Mouse (Mus musculus) thymus, postnatal 10 days (tissue): ENCODE data around the gene Ppp3ca.

ENCODE experiments used
- DNase-seq, 2 experiments: peaks; one replicate each; pipeline ENCODE4 v3.0.0; 2021; ENCODE audit warnings: low spot score in 2 of 2

The Ppp3ca gene

DNA sequence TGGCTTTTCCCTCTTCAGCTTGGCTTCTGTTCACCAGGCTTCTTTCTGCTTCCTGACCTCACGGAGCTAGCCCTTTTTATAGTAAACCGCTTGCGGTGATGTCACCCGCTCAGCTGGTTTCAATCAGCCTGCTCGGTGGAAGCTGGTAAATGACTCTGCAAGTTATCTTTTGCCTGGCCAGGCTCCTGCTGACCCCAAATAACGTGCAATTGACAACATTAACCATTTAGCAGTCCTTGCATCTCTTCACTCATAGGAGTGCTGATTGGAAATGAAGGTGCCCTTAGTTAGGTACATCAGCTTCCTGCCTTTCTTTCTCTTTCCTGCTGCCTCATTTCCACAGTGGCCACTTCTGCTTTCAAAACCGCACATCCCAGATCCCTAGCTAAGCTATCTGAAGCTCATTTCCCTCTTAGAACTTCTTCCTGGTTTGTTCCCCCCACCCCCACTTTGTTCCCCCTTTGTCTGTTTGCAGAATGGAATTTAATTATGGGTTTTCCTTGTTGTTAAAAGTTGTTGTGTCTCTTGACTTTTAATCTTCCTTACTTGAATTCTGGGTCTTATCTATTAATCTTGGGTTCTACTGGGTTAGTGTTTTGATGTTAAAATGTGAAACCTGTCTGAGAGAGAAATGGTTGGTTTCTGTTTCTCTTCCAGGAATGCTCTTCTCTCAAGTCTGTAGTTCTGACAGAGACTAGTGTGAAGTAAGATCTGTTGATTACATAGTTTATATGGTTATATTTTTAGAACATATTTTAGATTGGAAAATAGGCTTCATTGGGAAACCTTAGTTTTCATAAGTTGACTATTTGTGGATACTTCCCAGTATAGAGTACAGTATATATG is 55.6 kb downstream of the Ppp3ca start:
- DNase-seq: no peak

DNA sequence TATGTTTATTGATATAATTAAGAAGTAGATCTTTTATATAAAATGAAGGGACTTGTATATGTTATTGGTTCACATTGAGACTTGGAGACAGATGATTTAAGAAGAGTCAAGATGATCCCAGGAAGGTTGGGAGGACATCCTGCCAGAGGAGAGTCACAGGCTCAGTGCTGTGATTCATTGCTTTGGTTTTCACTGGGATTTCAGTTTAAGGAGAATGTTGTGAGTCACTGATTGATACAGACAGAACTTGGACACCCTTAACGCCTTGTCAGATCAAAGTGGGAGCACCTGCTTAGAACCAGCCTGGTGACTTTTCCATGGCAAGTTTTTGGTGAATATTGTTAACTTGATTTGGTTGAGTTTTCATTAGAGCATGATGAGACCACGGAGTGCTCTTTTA is 58.0 kb downstream of the Ppp3ca start:
- DNase-seq: no peak

DNA sequence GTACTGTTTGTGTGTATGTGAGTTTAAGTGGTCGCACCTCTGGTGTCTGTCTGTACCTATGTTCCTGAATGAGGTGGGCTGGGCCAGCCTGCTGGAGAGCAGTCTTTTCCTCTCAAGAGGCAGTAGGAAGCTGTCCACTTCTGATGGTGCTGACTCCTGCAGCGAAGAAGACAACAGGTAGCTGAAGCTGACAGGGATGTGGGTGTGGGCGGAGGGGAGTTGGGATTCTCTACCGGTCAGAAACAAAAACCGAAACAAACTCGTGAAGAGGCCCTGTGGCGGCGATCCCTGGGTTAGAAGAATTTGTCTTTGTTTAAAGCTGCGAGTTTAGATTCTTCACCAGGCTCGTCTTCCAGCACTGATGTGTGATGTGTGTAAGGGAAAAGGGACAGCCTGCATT is 60.1 kb downstream of the Ppp3ca start:
- no peak for DNase-seq

DNA sequence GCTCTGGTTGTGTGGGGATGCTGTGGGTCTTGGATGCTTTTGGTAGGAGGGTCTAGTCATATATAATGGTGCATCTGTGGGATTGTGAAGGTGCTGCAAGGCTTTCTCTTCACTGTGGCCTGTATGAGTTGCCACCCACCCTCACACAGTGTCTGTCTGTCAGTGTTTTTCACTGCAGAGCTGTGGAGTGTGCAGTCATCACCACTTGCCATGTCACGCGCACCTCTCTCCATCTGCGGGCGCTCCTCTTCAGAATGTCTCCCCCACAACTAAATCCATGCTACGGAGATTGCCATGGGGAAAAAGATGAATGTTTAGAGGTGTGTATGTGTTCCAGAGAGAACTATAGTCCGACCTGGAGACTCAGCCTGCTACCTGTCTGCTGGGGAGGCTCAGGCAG is 61.7 kb downstream of the Ppp3ca start:
- no peak for DNase-seq

DNA sequence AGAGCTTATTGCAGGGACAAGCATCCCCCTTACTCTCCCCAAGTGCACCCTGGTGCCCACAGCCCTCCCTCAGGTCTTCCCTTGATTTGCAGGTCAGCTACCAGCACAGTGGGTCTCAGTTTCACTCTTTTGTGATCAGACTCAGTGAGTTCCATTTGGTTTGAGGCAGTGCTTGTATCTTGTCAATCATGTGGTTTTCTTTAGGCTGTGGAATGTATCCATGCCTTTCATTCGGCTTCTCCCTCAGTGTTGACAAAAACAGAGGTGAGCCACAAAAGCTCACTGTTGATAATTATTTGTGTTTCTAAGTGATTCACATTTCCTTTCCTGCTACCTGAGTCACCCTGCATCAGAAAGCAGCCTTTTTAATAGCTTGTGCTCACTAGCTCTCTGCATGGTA is 66.1 kb downstream of the Ppp3ca start:
- DNase-seq: no peak

DNA sequence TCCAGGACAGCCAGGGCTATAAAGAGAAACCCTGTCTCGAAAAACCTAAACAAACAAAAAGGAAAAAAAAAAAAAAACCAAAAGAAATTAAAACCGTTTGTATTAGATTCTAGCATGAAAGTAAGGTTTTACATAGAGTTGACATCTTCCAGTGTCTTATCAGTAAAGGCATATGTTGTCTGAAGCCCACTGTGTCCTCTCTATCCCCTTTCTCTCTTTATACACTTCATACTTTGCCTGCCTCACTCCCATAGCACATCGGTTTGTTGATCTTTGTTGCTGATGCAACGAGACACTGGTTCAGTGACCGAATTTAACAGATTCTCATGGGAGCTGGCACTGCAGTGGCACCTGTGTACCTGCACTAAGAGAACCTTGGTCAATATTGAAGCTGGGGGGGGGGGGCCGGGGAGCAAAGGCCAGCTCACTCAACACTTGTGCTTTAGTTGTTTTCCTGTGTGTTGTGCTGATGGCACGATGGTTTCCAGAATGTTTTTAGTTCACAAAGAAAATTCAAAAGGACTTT is 66.9 kb downstream of the Ppp3ca start:
- DNase-seq: no peak

DNA sequence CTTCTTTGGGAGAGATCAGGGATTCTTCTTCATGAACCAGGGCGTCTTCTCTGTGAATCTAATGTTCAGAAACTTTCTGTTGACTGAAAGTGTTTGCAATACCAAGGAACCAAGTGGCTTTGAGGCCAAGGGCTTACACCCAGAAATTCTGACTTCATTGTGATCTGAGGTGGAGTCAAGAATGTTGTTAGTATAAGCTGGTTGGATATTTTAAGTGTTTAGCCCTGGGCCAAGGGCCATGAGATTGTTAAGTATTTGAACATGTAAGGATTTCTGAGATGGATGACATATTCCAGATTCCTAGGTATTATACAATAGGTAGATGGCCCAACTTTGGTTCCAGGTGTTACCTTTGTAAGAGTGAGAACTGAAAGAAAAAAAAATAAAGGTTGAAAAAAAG is 68.5 kb downstream of the Ppp3ca start:
- DNase-seq: no peak

DNA sequence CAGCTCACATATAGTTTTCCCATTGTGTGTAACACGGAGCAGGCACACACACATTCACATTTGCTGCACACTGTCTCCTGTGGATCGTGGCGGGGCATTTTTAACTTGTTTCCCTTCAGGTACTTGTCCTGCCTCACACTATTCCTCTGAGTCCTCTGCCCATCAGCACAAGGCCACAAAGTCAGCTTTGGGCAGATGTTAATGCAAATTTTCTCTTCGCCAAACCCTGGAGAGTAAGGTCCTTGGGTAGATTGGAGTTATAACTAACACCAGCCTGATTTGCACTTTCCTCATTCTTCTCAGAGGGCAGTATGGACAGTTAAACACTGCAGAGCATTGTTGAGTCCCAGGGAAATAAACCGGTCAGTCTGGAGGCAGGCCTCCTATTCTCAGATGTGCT is 69.0 kb downstream of the Ppp3ca start:
- no peak for DNase-seq

DNA sequence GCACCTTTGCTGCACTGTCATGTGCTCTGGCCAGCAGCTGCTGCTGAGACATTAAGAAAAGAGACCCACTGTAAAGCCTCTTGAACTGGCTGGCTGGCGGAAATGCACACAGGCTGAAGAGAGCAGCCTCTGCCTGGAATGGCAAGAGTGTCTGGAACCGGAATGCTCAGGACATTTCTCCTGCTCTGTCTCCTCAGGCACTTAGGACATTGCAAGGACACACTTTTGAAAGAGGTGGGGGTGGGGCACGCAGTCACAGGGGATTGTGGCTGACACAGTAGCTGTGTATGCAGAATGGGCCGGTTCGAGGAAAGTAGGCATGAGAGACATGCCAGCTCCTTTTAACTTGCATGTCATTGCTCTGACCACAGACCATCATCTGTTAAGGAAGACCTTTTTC is 71.7 kb downstream of the Ppp3ca start:
- no peak for DNase-seq

DNA sequence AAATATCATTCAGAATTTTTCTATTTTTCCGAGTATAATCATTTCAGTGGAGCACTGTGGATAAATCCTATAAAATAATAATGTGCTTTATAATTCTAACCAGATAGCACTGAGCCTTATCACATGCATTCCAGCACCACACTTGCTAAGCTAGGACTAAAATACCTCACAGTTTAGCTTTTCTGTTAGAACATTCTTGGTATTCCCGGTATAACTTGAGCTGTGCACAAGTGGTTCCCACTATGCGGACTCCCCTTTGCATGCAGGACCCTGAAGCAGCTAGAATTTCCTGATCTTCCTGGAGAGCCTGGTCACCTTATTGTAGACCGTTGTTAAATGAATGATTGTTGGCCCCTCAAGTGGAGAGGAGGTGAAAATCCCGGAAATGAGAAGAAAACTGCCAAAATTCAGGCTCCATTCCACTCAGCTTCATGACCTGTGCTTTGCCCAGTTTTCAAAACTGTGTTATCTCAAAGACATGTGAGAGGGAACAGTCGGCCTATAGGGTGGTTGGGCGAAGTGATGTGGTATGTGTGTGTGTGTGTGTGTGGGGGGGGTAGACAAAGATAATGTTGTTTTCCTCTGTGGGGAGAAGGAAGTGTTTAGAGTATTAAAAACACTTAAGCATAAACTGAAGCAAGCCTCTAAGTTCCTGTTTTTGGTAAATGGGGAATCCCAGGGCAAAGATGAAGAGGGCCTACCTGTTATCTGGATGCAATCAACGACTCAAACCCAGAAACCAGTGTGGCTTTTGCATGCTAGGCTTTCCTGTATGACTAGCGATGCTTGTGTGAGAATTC is 72.5 kb downstream of the Ppp3ca start:
- DNase-seq: no peak

DNA sequence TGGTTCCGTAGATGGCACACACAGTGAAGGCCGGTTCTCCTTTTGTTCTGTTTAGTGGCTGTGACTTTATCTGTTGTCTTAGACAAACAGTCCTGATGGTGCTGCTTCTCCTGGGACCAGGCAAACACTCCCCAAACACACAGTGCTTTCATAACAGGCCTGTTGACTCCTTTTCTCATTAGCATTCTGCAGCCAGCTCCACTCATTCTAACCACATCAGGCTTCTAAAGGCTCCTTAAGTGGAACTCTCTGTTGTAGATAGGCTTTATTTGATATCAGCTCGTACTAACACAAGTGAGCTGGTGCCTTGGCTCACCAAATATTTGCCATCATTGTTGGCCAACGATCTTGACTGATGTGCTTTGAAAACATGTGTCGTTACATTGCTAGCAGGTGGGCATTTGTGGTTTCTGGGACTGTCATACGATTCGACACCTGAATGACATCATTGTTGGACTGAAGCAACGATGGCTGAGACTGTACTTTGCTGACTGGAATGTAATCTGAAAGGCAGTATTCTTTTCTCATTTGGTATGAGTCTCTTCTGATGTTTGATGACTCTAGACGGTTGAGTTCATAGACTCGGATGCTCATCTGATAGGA is 74.5 kb downstream of the Ppp3ca start:
- DNase-seq: no peak

DNA sequence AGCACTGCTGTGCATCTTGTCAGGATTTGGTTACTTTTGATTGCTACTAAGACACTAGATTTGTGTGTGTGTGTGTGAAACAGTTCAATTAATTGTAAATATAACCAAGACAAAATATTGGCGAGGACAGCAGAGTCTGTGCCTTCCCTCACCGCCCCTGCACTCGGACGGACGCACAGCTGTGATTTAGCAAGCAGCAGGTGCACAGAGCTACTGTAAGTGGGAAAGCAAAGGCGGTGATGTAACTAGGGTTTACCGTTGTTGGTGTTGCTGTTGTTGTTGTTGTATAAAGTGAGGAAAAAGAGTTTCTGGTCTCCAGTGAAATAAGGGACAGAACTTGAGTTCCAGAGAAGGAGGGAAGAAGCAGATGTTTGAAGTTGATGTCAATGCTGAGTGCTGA is 75.5 kb downstream of the Ppp3ca start:
- no peak for DNase-seq

DNA sequence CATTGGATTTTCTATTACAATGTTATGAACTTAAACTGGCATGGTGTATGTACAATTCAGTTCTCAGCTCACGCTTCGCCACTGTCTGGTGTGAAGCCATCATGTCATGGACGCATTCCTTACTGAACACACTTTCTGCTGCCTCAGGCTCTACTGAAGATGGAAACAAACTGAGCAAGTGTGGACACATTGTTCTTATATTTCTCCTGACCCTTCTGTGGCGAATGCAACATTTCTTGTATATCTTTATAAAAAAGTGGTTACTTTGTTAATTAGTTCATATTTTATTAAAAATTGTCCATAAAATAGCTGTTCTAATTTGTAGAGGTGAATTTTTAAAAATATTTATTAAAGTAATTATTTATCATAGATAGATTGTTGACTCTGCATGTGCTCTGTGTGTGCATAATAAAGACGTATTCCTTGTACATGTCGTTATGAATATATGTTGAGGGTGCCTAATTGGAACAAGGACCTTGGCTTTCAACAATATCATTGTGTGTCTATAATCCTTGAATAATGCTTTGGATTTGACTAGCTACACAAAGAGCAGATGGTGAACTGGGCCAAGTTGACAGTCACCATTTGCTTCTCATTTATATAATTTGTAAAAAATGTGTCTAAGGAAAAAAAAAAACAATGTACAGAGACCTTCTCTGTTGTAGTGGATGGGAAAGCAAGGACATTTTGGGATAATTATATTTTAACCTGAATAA is 79.0 kb downstream of the Ppp3ca start:
- no peak for DNase-seq

DNA sequence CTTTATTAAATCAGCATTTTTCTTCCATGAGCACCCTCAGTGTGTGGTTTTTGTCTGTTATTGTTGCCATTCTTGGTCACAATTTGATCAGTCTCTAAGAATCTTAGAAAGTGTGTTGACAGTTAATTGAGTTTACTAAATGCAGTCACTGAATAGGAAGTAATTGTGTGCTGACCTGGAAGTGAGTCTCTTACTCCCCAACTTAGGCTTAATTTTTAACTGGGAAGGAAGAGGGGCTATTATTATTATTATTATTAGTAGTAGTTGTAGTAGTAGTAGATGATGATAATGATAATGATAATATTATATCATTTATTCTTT is 79.5 kb downstream of the Ppp3ca start:
- DNase-seq: no peak

DNA sequence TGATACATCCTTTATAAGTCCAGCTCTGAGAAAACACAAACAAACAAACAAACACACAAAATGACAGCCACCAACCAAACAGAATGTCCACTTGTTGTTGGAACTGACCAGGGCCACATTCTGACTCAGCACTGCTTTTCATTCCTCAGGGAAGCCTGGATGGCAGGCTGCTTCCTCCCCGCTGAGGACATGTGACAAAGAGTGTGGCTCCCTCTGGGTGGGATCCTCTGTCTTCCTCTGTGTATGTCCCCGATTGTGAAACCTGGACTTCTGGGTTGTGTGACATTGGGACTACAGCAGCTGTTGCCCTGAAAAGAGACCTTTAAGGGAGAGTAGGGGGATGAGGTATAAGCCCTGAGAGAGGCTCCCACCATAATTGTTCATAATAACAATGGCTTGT is 80.0 kb downstream of the Ppp3ca start:
- DNase-seq: no peak

DNA sequence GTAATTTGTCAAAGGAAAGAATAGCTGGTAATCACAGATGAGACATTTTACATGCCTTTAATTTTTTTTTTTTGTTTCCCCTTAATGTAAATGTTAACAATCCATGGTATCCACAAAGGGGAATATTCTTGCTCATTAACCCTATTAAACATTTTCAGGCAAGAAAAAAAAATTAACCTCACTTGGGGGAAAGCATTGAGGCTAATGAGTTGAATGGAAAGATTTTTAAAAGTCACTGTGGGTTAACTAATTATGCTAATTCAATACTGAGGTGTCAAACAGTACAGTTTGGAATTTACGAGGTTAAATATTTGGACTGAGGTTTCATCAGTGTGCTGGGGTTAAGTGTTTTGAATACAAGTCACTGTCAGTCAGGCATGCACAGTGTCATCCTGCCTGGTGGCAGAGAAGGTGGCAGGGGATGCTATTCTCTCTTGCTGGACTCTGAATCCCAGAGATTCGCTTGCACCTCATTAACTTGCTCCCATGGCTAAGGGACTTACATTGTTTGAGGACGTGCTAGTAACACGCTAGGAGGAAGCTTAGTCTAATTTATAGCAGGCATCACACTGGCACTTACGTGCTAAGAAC is 82.3 kb downstream of the Ppp3ca start:
- DNase-seq: no peak

DNA sequence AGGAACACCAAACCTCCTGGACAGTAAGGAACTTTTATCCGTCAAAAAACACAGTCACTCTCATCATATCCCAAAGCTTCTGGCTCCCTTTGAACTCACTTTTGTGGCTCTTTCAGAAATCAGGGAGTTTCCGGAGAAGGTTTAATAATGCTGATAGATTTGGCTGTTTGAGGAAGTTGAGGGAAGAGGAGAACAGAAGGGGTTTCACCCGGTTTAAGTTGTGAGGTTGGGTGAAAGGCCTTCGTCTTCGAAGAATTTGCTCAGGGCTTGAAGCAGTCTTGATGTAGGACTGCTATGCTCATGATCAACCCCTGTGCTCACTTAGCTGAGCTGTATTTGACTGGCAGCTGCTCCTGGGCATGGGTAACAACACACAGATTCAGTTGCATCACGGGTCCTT is 86.2 kb downstream of the Ppp3ca start:
- no peak for DNase-seq

DNA sequence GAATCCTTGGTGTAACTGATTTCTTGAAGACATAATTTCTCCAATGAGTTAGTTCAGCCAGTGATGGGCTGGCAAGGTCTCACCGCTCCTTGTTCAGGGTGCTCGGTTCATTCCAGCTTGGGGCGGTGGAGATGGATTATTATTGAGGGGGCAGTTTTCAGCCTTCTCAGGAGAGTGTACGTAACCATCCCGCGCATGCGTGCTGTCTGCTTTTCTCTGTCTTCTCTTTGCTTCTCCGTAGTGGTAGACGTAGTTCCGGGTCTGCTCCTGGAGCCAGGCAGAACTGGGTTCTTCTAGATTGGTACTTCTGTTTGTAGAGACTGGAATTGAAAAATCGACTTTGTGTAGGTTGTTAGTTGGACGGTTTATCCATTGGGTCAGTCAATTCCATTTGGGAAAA is 89.5 kb downstream of the Ppp3ca start:
- no peak for DNase-seq

DNA sequence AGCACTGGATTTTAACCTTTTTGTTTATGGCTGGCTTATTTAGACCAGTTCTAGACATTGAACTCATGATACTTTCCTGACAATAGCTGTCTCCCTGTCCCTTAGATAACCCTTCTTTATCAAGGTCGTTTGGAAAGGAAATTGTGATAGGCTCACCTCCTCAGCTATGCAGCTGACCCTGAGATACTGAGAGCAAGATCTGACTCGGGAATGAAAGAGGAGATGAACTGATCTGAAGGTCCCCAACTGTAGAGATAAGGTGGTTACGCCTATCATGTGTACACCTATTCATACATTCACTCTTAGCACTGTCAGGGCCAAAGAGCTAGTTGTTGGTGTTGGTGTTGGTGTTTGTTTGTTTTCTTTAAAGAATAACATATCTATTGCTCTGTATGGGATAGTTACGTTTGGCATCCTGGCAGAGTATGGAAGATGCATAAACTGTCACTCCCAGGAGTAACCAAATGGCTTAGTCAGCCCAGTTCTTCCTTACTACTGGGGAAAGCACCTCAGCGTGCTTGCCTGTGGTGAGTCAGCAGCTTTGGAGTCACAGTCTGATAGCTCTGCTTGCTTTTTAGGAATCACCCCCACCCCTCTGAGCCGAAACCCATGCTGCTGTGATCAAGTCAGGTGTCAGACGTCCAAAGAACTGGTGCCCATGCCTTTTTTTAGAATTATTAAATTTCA is 91.5 kb downstream of the Ppp3ca start:
- DNase-seq: no peak

DNA sequence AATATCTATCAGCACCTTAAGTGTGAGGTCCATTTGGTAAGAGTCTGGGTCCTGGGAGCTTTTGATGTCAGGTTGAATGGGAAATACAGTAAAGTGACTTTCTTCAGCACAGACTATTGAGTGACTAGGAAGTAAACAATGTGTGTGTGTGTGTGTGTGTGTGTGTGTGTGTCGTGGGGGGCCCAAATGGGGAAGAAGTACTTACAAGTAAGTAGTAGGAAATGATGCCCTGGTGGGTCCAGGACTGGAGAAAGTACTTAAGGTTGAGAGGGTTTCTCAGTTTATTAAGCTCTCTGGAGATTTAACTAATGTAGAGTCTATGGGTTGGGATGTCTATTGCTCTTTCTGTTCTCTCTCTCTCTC is 92.0 kb downstream of the Ppp3ca start:
- DNase-seq: no peak

DNA sequence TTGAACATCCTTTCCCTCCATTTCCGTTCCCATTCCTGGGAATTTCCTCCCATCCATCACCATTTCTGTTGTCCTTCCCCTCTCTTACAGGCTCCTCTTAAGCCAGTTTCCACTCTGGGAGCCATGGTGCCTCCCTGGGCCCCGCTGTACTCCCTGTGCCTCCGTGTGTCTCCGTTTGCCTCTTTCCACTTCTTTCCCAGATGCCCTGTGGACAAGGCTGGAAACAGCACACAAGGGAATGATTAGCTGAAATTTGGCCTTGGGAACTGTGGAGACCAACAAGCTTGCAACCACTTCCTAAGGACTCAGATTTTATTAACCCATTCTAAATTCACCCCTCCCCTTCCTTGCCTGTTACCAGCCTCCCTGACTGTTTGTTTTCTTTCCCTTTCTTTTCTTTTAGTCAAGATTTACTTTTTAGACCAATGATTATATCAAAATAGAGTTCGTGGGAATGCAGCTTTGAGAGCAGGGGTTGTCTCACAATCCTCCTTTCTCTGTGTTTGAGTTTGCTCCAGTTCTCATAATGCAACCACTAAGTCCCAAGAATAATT is 93.9 kb downstream of the Ppp3ca start:
- DNase-seq: no peak
